ENCODE assay signal across 12 mouse cellular contexts in genomic region chr14:33588951-33589350, GRCm38 (mm10). TPM values are rescaled to one million over a fixed set of nuclear protein-coding genes. Genes with fewer than 3 reads are reported as not detected.
DNase-seq lines count a peak whose midpoint lies in the region; ATAC-seq and TF ChIP-seq lines count a peak whose summit lies in the region.
"Had no signal": no experiment of that assay in that cellular context is flagged by ENCODE, and none has a peak within 500 bp of the region (broad histone marks: within the 10 kb centered on the region; RNA-seq: fewer than 3 reads in every experiment).

Gene Ptpn20 (plus strand): TSS chr14:33589207.

- TF ChIP-seq POLR2A in brain, embryonic 14.5 days (IDR thresholded peaks at IDR 0.05; ENCODE audit: borderline replicate concordance, extremely low read depth, insufficient read depth, insufficient read length, poor library complexity, severe bottlenecking) = no peak

- peak; percentile 39; the same call in 1 of the 2 replicates for TF ChIP-seq CTCF in brain, embryonic 14.5 days (IDR thresholded peaks at IDR 0.05; ENCODE audit: borderline replicate concordance, extremely low read depth, insufficient read depth, insufficient read length)

- no peaks in the 10 kb centered on the region for H3K9me3 ChIP-seq in liver, embryonic 12.5 days (replicated peaks)
- H3K9me3 ChIP-seq: neural tube, embryonic 12.5 days had no signal

- H3K4me3 ChIP-seq in liver, embryonic 12.5 days = no peak within 1 kb of the TSS
- H3K4me3 ChIP-seq: neural tube, embryonic 12.5 days had no signal

- H3K4me1 ChIP-seq in liver, embryonic 12.5 days = no peaks in the 10 kb centered on the region
- H3K4me1 ChIP-seq: neural tube, embryonic 12.5 days had no signal

- H3K27ac ChIP-seq in liver, embryonic 12.5 days = no peak within 1 kb of the TSS
- H3K27ac ChIP-seq: hindbrain, embryonic 14.5 days; neural tube, embryonic 12.5 days had no signal

- intact Hi-C loops in left cerebral cortex, postnatal 25 days (cut with DNase I) = no loop called here

- no peaks in the 10 kb centered on the region for H3K36me3 ChIP-seq in liver, embryonic 12.5 days
- H3K36me3 ChIP-seq: neural tube, embryonic 12.5 days had no signal

- H3K27me3 ChIP-seq in liver, embryonic 12.5 days (replicated peaks) = no peaks in the 10 kb centered on the region
- H3K27me3 ChIP-seq: neural tube, embryonic 12.5 days had no signal

- DNase-seq in adrenal gland, postnatal 14 days = peak; percentile 4
- no peak for DNase-seq in adrenal gland, adult 18-20 months (ENCODE audit: low spot score in 2 of 2)
- peak; percentile 5 for DNase-seq in liver
- no peak for DNase-seq in brain, embryonic 14.5 days (ENCODE audit: low read depth)
- DNase-seq in mesoderm, embryonic 11.5 days (ENCODE audit: low read depth, low spot score) = peak; percentile 23
- no peak for DNase-seq in left cerebral cortex, postnatal 25 days (ENCODE audit: low spot score in 2 of 2)
- DNase-seq in layer of hippocampus, adult 18-20 months (ENCODE audit: low spot score in 2 of 2) = no peak
- DNase-seq: B cell, adult 2 months had no signal

- H3K9ac ChIP-seq in liver, embryonic 12.5 days = no peak within 1 kb of the TSS
- H3K9ac ChIP-seq: hindbrain, embryonic 14.5 days; neural tube, embryonic 12.5 days had no signal

- no peak within 1 kb of the TSS for H3K4me2 ChIP-seq in liver, embryonic 12.5 days
- H3K4me2 ChIP-seq: hindbrain, embryonic 14.5 days; neural tube, embryonic 12.5 days had no signal

- WGBS in liver, embryonic 12.5 days (ENCODE audit: insufficient replicate concordance) = 52% methylated on average over 14 of the region's 14 CpGs

- ATAC-seq in liver, embryonic 12.5 days = no peak

RNA-seq across cellular contexts. Expression of gene Ptpn20, which starts in this region (rescaled TPM):
- not detected in 2 replicates for total RNA-seq in adrenal gland, postnatal 14 days (2021)
- total RNA-seq in adrenal gland, adult 18-20 months (2021) = under 1 TPM in 1 of 2 experiments, not detected in 1; 0.10 TPM
- 0.12 and 0.19 TPM in 2 replicates for polyA plus RNA-seq in liver, embryonic 12.5 days (2016; fragmentation: Nextera tagmentation; extraction: Ambion mirVana)
- 0.10 and 0.11 TPM in 2 replicates for polyA plus RNA-seq in brain, embryonic 14.5 days (2012; rRNA removed)
- under 1 TPM; 0.43 to 0.50 TPM for total RNA-seq in left cerebral cortex, postnatal 25 days (2021)
- 1 to 10 TPM in 1 of 2 experiments, under 1 TPM in 1; 0.79 to 1.1 TPM for total RNA-seq in layer of hippocampus, adult 18-20 months (2021)
- total RNA-seq: liver, adult 2 months had no signal
- polyA plus RNA-seq: liver, adult 2 months had no signal

Comparison
In these comparisons a context has a peak if more than half of its experiments do, and no peak if none do; other contexts are left out.
1. Peak in DNase-seq in adrenal gland, postnatal 14 days; RNA of the gene not detected or under 1 TPM.
2. DNase-seq: peak in liver (single experiment) and mesoderm, embryonic 11.5 days (single experiment); none in adrenal gland, adult 18-20 months (0 of 2), brain, embryonic 14.5 days (single experiment), left cerebral cortex, postnatal 25 days (0 of 2) and layer of hippocampus, adult 18-20 months (0 of 2).